18 mouse cellular contexts compared by ENCODE assay signal in the genomic region with DNA sequence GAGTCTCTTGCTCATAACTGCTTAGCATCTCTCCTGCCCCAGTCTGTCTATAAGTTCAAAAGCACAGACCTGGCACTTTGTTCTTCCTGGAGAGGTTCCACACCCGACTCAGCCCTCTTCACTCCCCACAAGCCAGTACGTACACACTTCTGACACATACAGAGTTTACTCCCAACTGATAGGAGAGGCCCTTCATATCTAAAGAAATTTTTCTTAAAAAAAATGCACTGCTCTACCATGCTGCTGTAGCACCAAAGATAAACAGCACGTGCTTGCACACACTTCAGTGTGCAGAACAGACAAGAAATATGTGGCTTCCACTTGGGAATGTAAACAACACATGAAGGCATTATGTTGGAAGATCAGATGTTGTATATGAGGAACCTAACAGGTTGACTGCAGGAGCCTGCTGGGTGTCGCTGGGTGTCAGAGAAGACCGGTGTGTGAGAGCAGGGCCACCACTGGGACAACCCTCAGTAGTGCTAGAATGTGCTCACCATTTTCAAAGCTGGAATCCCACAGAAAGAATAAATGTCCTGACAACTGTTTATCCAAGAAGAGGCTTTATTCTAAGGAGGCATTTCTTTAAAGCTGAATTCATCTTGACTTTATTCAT. TPM values are rescaled to one million over a fixed set of nuclear protein-coding genes. Genes with fewer than 3 reads are reported as not detected.
A peak's percentile ranks its signal among the peaks of the same experiment; 100 is the strongest.
DNase-seq lines count a peak whose midpoint lies in the region; ATAC-seq and TF ChIP-seq lines count a peak whose summit lies in the region.
"Had no signal": no experiment of that assay in that cellular context is flagged by ENCODE, and none has a peak within 500 bp of the region (broad histone marks: within the 10 kb centered on the region; RNA-seq: fewer than 3 reads in every experiment).

No protein-coding gene starts in this region.

- CTCF ChIA-PET in Patski (lab: Charles Lee), result no interaction called here

- POLR2A ChIA-PET in Patski (lab: Charles Lee), result interaction anchor here (1.2 kb wide), 1 partner anchor 12 kb away, joined by 3 read pairs; no protein-coding TSS in a partner anchor

- H3K9me3 ChIP-seq in lung, postnatal 0 days (ENCODE audit: low read length), result 0 out of 2 replicates have a peak, but pooled peaks cover 4% of the 10 kb centered on the region
- H3K9me3 ChIP-seq in intestine, embryonic 16.5 days (ENCODE audit: control insufficient read depth, low read length), result peaks cover 4% of the 10 kb centered on the region; the same call in 1 of the 2 replicates

- no peak overlapping the region for H3K4me2 ChIP-seq in lung, postnatal 0 days (replicated peaks; ENCODE audit: low read depth, low read length)
- H3K4me2 ChIP-seq in intestine, embryonic 16.5 days (ENCODE audit: low read depth, low read length), result no peak overlapping the region
- H3K4me2 ChIP-seq: neural tube, embryonic 12.5 days had no signal

- no peaks in the 10 kb centered on the region for H3K36me3 ChIP-seq in lung, postnatal 0 days (ENCODE audit: insufficient read depth, low read length)
- no peaks in the 10 kb centered on the region for H3K36me3 ChIP-seq in intestine, embryonic 16.5 days (ENCODE audit: control insufficient read depth, insufficient read depth, low read length)
- H3K36me3 ChIP-seq: neural tube, embryonic 12.5 days had no signal

- DNase-seq in lung, postnatal 0 days (ENCODE audit: low spot score), result peak; percentile 35
- no peak for DNase-seq in lung, postnatal 10 days
- DNase-seq in Patski (ENCODE audit: low read depth, low spot score), result no peak
- no peak for DNase-seq in adrenal gland, postnatal 14 days
- DNase-seq in left cerebral cortex, adult 9 months (ENCODE audit: low spot score in 2 of 2), result no peak
- DNase-seq in frontal cortex, postnatal 25 days (ENCODE audit: low spot score in 2 of 2), result no peak
- DNase-seq: adrenal gland, postnatal 10 days; cerebellum, postnatal 14 days; gastrocnemius, adult 2 months; heart, postnatal 36 days; lung, postnatal 14 days had no signal

- H3K4me3 ChIP-seq in lung, postnatal 0 days (ENCODE audit: low read depth, low read length), result no peak overlapping the region
- no peak overlapping the region for H3K4me3 ChIP-seq in intestine, embryonic 16.5 days (ENCODE audit: low read length)
- H3K4me3 ChIP-seq: gastrocnemius, adult 2 months; heart, embryonic 10.5 days; neural tube, embryonic 12.5 days had no signal

- 0 out of 2 replicates have a peak, but pooled peaks cover 3% of the 10 kb centered on the region for H3K4me1 ChIP-seq in lung, postnatal 0 days (ENCODE audit: insufficient read depth, low read depth, low read length)
- peaks cover 9% of the 10 kb centered on the region for H3K4me1 ChIP-seq in intestine, embryonic 16.5 days (ENCODE audit: control insufficient read depth, insufficient read depth, low read length)
- H3K4me1 ChIP-seq: neural tube, embryonic 12.5 days had no signal

- in situ Hi-C loops in Patski (cut with MboI; ENCODE audit: low pct_unique_long_range_greater_than_20kb), result no loop called here

- WGBS in lung, postnatal 0 days, result 25% methylated on average over 5 of the region's 5 CpGs
- 38% methylated on average over 5 of the region's 5 CpGs for WGBS in intestine, embryonic 16.5 days

- H3K9ac ChIP-seq in lung, postnatal 0 days (replicated peaks; ENCODE audit: low read depth), result no peak overlapping the region
- no peak overlapping the region for H3K9ac ChIP-seq in intestine, embryonic 16.5 days (ENCODE audit: low read depth, low read length)
- H3K9ac ChIP-seq: neural tube, embryonic 12.5 days had no signal

- H3K27ac ChIP-seq in lung, postnatal 0 days (ENCODE audit: low read length), result no peak overlapping the region
- no peak overlapping the region; the same call in 1 of the 2 replicates for H3K27ac ChIP-seq in intestine, embryonic 16.5 days (ENCODE audit: low read length)
- H3K27ac ChIP-seq: gastrocnemius, adult 2 months; hindbrain, postnatal 0 days; neural tube, embryonic 12.5 days had no signal

- ATAC-seq in lung, postnatal 0 days, result peak; percentile 88
- ATAC-seq in Patski, result peak; percentile 21
- ATAC-seq in intestine, embryonic 16.5 days, result peak; percentile 62
- ATAC-seq in megakaryocyte-erythroid progenitor cell, adult 5-6 weeks (replicated peaks; ENCODE audit: low FRiP score, low TSS enrichment, poor library complexity, severe bottlenecking), result peak; percentile 92
- ATAC-seq: hindbrain, postnatal 0 days; midbrain, embryonic 16.5 days had no signal

- peak; percentile 52; the same call in 1 of the 2 replicates for TF ChIP-seq EP300 in lung, postnatal 0 days (IDR thresholded peaks at IDR 0.05)

- H3K27me3 ChIP-seq in lung, postnatal 0 days (replicated peaks; ENCODE audit: insufficient read depth, low read length), result no peaks in the 10 kb centered on the region
- H3K27me3 ChIP-seq in Patski, result no peaks in the 10 kb centered on the region
- no peaks in the 10 kb centered on the region; the same call in 1 of the 2 replicates for H3K27me3 ChIP-seq in intestine, embryonic 16.5 days (replicated peaks; ENCODE audit: control insufficient read depth, insufficient read depth, low read length)
- H3K27me3 ChIP-seq: CH12.LX; neural tube, embryonic 12.5 days had no signal

- no peak for TF ChIP-seq CTCF in lung, postnatal 0 days (IDR thresholded peaks at IDR 0.05)
- no peak for TF ChIP-seq CTCF in Patski (IDR thresholded peaks at IDR 0.05)

RNA-seq across cellular contexts. Expression of gene Pip4k2a, which starts 28.8 kb away (rescaled TPM):
- 5.0 and 6.6 TPM in 2 replicates for polyA plus RNA-seq in lung, postnatal 0 days (2015; fragmentation: Nextera tagmentation; extraction: Ambion mirVana)
- 17.6 TPM for polyA plus RNA-seq in Patski (2021)
- 7.6 and 8.4 TPM in 2 replicates for polyA plus RNA-seq in intestine, embryonic 16.5 days (2015; fragmentation: Nextera tagmentation; extraction: Ambion mirVana)
- total RNA-seq in megakaryocyte-erythroid progenitor cell, adult 5-6 weeks (2014; fragmentation: Nextera tagmentation), result 53.7 and 56.7 TPM in 2 replicates
- 28.7 and 29.0 TPM in 2 replicates for total RNA-seq in megakaryocyte-erythroid progenitor cell, adult 5-6 weeks (2017)
- 25.3 and 29.4 TPM in 2 replicates for total RNA-seq in adrenal gland, postnatal 14 days (2021)

RNA-seq across cellular contexts. Expression of gene 4930426L09Rik, which starts 29.0 kb away (rescaled TPM):
- polyA plus RNA-seq in lung, postnatal 0 days (2015; fragmentation: Nextera tagmentation; extraction: Ambion mirVana), result 0.45 and 0.55 TPM in 2 replicates
- 0.53 TPM for polyA plus RNA-seq in Patski (2021)
- 0.15 and 0.27 TPM in 2 replicates for polyA plus RNA-seq in intestine, embryonic 16.5 days (2015; fragmentation: Nextera tagmentation; extraction: Ambion mirVana)
- total RNA-seq in megakaryocyte-erythroid progenitor cell, adult 5-6 weeks (2014; fragmentation: Nextera tagmentation), result 1.7 and 2.0 TPM in 2 replicates
- total RNA-seq in megakaryocyte-erythroid progenitor cell, adult 5-6 weeks (2017), result not detected in 2 replicates
- total RNA-seq in adrenal gland, postnatal 14 days (2021), result 0.22 and 0.83 TPM in 2 replicates
- total RNA-seq: gastrocnemius, adult 2 months had no signal

Comparison
In these comparisons a context has a peak if more than half of its experiments do, and no peak if none do; other contexts are left out.
1. ATAC-seq: peak in every context shown above with its lines; median percentile 92 in megakaryocyte-erythroid progenitor cell, adult 5-6 weeks; 88 in lung, postnatal 0 days; 62 in intestine, embryonic 16.5 days; 21 in Patski.